Mouse (Mus musculus) kidney, embryonic 14.5 days (tissue): ENCODE data around the gene H60b. TPM values are rescaled to one million over a fixed set of nuclear protein-coding genes. Genes with fewer than 3 reads are reported as not detected.
A peak's percentile ranks its signal among the peaks of the same experiment; 100 is the strongest.
"Not testable (repeated sequence)": the region's sequence is repeated elsewhere in the genome, so short reads cannot be mapped to it uniquely, and the experiment has no call there.

Experiments used
- ATAC-seq: fragments of 200-750 bp; cut with Nextera tagmentation; 2 replicates; pipeline ENCODE4 v1.8.0; 2017; ENCODE audit warnings: moderate number of reproducible peaks, mild to moderate bottlenecking, moderate TSS enrichment, moderate library complexity; ENCODE audit not compliant: low FRiP score, low TSS enrichment
- H3K27ac ChIP-seq: fragments of 300-500 bp; sonication (generic); 2 replicates; pipeline ENCODE4 v1.5.1; 2014; ENCODE audit warnings: low read depth, mild to moderate bottlenecking, low read length, moderate library complexity, mixed read lengths
- H3K27me3 ChIP-seq: fragments of 300-500 bp; sonication (generic); 2 replicates; pipeline ENCODE4 v1.6.1; 2014; ENCODE audit warnings: mild to moderate bottlenecking, low read length; ENCODE audit not compliant: control insufficient read depth, insufficient read depth
- H3K36me3 ChIP-seq: fragments of 300-500 bp; sonication (generic); 2 replicates; pipeline ENCODE4 v1.6.1; 2014; ENCODE audit warnings: low read length, mixed read lengths; ENCODE audit not compliant: control insufficient read depth, insufficient read depth
- H3K4me1 ChIP-seq: fragments of 300-500 bp; sonication (generic); 2 replicates; pipeline ENCODE4 v1.6.1; 2014; ENCODE audit warnings: low read length, mixed read lengths; ENCODE audit not compliant: control insufficient read depth, insufficient read depth
- H3K4me2 ChIP-seq: fragments of 300-500 bp; sonication (generic); replicated peaks from 2 replicates; pipeline ENCODE4 v1.6.1; 2014; ENCODE audit warnings: low read depth, mild to moderate bottlenecking, low read length
- H3K4me3 ChIP-seq: fragments of 300-500 bp; sonication (generic); 2 replicates; pipeline ENCODE4 v1.5.1; 2014; ENCODE audit warnings: mild to moderate bottlenecking, low read length
- H3K9ac ChIP-seq: fragments of 300-500 bp; sonication (generic); 2 replicates; pipeline ENCODE4 v1.6.1; 2014; ENCODE audit warnings: low read depth, mild to moderate bottlenecking, low read length, moderate library complexity
- H3K9me3 ChIP-seq: fragments of 300-500 bp; sonication (generic); 2 replicates; pipeline ENCODE4 v1.6.1; 2016; ENCODE audit warnings: low read length; ENCODE audit not compliant: control insufficient read depth
- WGBS: fragments of 180-500 bp; shearing (Covaris S2); extraction: QIAGEN DNeasy Blood & Tissue Kit; methylation state at CpG from one replicate; pipeline ENCODE4 v1.1.7; 2014; 5-methylcytosine and 5-hydroxymethylcytosine counted together
- polyA plus RNA-seq: library from polyadenylated mRNA; unstranded; fragments of >200 nt; fragmentation: Nextera tagmentation; extraction: Ambion mirVana; gene quantifications from 2 replicates; pipeline ENCODE4 v1.2.1, GENCODE M21; 2014

Gene H60b
- polyA plus RNA-seq, 1 experiment from 2014 or later: 1.5 TPM

- 36% methylated on average over 14 of the region's 16 CpGs for WGBS
- 0 out of 2 replicates have a peak, but pooled peaks have one; percentile 46 for ATAC-seq
- not testable (repeated sequence) for H3K9me3 ChIP-seq, H3K36me3 ChIP-seq, H3K9ac ChIP-seq, H3K4me3 ChIP-seq, H3K27ac ChIP-seq, H3K4me1 ChIP-seq
- peaks cover 19% of the 10 kb centered on the region for H3K27me3 ChIP-seq
- H3K4me2 ChIP-seq: peak overlapping the region; percentile 35
These were observed 5.6 kb downstream of the H60b start for GRCm38 (mm10) chr10:22163705-22164583.

- WGBS: 60% methylated on average over 5 of the region's 5 CpGs
- H3K9me3 ChIP-seq, H3K4me3 ChIP-seq, H3K27ac ChIP-seq, ATAC-seq, H3K36me3 ChIP-seq, H3K27me3 ChIP-seq, H3K4me2 ChIP-seq, H3K9ac ChIP-seq, H3K4me1 ChIP-seq: not testable (repeated sequence)
These were observed 7.1 kb downstream of the H60b start for GRCm38 (mm10) chr10:22165328-22166003.

GRCm38 (mm10) chr10:22166025-22166424 lies 7.6 kb downstream of the H60b start:
- H3K27me3 ChIP-seq, H3K4me3 ChIP-seq, H3K27ac ChIP-seq, H3K36me3 ChIP-seq, H3K9me3 ChIP-seq, H3K4me1 ChIP-seq, ATAC-seq, H3K9ac ChIP-seq, H3K4me2 ChIP-seq: not testable (repeated sequence)
- WGBS: 68% methylated on average over 2 of the region's 2 CpGs

DNA sequence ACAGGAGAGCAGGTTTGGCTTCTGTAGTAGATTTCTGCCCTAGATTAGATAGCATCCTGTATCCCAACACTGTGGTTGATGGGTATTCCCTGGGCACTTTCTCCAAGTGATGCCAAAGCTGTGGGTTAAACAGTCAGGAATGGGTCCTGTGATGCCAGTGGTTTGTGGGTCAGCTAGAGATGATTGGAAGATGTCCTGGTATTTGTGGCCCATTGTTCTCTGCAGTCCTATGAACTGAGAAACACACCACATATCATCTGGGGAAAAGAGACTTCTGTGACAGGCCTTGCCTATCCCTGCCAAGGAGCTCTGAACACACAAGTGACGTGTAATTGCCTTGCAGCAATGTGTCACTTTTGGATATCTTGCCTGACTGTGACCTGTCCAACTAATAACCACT lies 8.7 kb downstream of the H60b start:
- WGBS: 81% methylated on average over 1 of the region's 1 CpGs
- ATAC-seq, H3K4me1 ChIP-seq, H3K36me3 ChIP-seq, H3K27me3 ChIP-seq, H3K4me2 ChIP-seq, H3K27ac ChIP-seq, H3K9ac ChIP-seq, H3K9me3 ChIP-seq, H3K4me3 ChIP-seq: not testable (repeated sequence)

DNA sequence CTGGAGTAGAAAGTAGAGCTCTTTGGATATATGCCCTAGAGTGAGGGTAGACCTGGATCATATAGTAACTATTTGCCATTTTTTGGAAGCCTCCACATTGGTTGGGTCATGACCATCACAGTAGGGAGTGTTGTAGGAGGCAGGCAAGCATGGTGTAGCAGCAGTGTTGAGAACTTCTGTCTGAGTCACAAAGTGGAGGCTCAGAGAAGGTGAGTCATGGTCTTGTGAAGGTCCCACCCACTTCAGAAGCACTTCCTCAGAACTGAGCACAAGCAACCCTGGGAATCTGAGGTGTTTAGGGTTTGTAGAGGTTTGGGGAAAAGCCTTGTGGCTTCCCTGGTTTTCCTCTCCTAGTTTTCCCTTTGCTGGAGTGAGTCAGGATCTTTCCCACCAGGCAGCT lies 10.7 kb downstream of the H60b start:
- H3K9ac ChIP-seq, H3K27ac ChIP-seq, H3K4me2 ChIP-seq, H3K27me3 ChIP-seq, H3K36me3 ChIP-seq, H3K4me1 ChIP-seq, H3K4me3 ChIP-seq, ATAC-seq, H3K9me3 ChIP-seq: not testable (repeated sequence)

DNA sequence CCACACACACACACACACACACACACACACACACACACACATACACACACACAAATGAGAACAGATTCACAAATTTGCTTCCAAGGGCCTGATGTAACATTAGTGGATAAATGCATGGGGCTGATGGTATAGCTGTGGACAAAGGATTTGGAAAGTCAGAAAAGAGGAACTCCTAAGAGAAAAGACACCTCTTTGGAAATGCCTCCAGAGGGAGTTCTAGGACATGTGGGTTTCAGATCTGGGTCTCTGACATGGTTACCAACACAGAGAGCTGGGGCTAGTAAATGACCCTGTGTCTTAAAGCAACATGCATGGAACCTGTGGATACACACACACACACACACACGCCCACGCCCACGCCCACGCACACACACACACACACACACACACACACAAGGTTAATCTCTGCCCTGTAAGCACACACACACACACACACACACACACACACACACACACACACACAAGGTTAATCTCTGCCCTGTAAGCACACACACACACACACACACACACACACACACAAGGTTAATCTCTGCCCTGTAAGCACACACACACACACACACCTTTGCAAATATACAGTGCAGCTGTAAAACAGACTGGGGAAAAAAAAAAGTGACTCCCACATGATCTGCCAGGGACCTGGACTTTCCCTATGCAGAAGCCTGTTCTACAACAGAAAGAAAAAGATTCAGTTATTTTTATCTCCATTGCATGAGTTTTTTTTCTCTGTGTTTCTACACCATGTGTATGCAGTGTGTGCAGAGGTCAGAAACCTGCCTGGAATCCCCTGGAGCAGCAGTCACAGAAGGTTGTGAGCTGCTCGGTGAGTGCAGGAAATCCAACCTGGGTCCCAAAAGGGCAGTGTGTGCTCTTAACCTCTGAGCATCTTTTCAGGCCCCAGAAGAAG lies 14.3 kb downstream of the H60b start:
- not testable (repeated sequence) for H3K4me1 ChIP-seq, H3K27ac ChIP-seq, H3K9ac ChIP-seq, H3K36me3 ChIP-seq, ATAC-seq, H3K27me3 ChIP-seq, H3K9me3 ChIP-seq, H3K4me3 ChIP-seq
- 71% methylated on average over 4 of the region's 5 CpGs for WGBS
- peak overlapping the region; percentile 24; the same call in 1 of the 2 replicates for H3K4me2 ChIP-seq

DNA sequence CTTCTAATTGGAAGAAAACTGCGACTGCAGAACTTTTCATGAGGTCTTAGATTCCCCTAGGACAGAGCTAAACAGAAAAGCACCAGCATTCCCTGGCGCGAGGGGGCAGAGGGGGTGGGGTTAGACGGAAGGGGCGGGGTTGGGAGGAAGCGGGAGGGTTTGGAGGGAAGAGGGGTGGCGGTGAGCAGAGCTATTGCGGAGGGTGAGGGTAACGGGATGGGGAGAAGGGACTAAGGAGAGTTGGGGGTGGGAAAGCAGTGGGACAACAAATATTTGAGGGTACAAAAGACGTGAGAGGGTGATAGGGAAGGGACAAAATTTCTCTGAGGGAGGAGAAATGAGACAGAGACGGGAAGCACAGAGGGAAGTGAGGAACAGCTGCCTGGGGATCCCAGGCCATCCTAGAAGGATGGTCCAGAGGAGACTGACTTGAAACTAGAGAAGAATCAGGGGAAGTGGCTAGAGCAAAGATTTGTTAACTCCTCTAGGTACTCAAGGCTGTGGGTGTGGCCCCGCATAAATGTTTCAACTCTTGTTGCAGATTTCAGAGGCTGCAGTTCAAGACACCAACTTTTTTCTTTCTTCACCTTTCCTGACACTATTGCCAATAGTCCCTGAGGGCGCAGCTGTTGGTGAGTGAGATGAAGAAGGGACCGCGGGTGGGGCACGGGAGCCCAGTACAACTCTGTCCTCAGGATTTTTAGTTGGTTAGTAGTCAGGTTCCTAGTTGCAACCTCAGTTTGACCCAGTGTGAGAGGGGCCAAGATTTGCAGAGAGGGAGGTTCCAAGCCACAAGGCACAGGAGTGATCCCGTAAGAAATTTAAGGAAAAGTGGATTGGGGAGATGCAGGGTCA lies 15.2 kb downstream of the H60b start:
- not testable (repeated sequence) for H3K4me1 ChIP-seq
- peak; percentile 86 for ATAC-seq

GRCm38 (mm10) chr10:22174190-22174487 lies 15.8 kb downstream of the H60b start:
- not testable (repeated sequence) for H3K4me2 ChIP-seq, H3K27me3 ChIP-seq, H3K36me3 ChIP-seq, H3K9me3 ChIP-seq, H3K27ac ChIP-seq, H3K9ac ChIP-seq, H3K4me1 ChIP-seq, H3K4me3 ChIP-seq
- ATAC-seq: 0 out of 2 replicates have a peak, but pooled peaks have one; percentile 24
- 81% methylated on average over 2 of the region's 2 CpGs for WGBS

More for the DNA sequence above, 15.2 kb downstream of the H60b start:
- H3K9me3 ChIP-seq, H3K4me3 ChIP-seq, H3K36me3 ChIP-seq, H3K27ac ChIP-seq, H3K9ac ChIP-seq, H3K27me3 ChIP-seq: not testable (repeated sequence)
- peak overlapping the region; percentile 24; the same call in 1 of the 2 replicates for H3K4me2 ChIP-seq
- 10% methylated on average over 12 of the region's 17 CpGs for WGBS
